Mouse (Mus musculus) frontal cortex, postnatal 14 days (tissue): ENCODE measurements at regions not wholly inside any gene's neighbourhood (a gene's known extent, or its start where the extent isn't known, plus 50 kb on each side); places are given as distances from the start of the nearest gene placed in this dataset.
"Not testable (repeated sequence)": the region's sequence is repeated elsewhere in the genome, so short reads cannot be mapped to it uniquely, and the experiment has no call there.

Experiments
- DNase-seq, 2 experiments: peaks; one replicate each; pipeline ENCODE4 v3.0.0; 2022; ENCODE audit warnings: low spot score in 2 of 2

- DNase-seq = no peak
These were observed 61.7 kb upstream of the Cpm start for GRCm38 (mm10) chr10:117567379-117568137.

GRCm38 (mm10) chr10:117566648-117567378, 62.5 kb upstream of the Cpm start:
- DNase-seq = no peak

GRCm38 (mm10) chr10:117566204-117566603, 63.1 kb upstream of the Cpm start:
- DNase-seq = no peak

DNA sequence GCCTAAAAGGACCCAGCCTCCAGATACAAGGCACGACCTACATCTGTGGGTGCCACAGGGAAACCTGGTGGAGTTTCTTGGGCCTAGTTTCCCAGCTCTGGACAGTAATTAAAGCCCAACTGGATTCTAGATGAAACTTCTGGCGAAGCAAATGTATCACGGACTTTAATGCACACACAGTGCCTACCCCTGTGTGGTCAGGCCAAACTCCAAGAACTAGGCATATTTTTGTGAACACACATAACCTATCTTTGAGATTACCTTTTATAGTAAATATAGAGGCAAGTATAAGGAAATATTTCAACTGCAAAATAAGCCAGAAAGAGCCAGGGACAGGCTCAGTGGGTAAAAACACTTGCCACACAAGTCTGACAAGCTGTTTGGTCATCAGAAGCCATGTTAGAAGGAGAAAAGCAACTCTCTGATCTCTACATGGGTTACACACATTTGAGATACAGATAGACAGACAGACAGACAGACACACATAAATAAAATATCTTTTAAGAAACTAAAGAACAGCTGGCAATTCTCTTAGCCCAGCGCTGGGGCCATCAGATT, 63.7 kb upstream of the Cpm start:
- no peak for DNase-seq

GRCm38 (mm10) chr10:117565110-117565509, 64.2 kb upstream of the Cpm start:
- no peak for DNase-seq

DNA sequence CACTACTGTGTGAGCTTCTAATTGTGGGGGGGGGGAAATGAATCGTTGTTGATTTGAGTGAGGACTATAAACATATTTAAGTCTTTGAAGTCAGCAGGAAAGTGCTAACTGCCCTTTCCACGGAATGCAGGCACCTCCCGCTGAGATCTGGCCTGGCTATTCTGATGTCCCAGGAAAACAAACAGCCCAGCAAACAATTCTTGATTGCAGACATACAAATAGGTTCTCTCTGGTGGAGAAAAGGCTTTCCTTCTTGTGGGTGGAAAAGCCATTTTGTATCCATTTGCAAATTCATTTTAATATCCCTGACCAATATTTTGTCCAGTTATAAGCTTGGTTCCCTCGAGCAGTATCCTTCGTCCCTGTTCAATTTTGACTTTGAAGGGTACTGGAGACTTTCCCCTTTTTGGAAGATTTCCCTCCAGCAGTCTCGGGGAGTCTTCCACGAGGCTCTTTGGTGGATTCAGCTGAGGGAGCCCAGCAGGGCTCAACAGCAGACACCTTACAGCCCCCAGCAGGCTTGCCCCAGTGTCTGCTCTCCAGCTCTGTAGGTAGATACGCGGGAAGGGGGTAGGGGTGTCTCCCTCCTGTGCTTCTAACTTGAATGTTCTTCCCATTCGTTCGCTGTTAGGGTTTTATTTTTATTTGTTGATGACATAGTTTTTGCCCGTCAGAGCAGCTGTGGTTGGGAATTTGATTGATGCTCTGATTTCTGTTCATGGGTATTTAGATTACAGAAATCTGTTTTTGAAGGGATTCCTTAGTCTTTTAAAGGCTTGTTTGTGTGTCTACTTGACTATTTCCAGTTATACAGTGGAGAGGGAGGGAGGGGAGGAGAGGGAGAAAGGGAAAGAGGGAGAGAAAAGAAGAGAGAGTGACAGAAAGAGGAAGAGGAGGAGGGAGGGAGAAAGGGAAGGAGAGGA, 64.9 kb upstream of the Cpm start:
- DNase-seq = no peak

GRCm38 (mm10) chr10:117563429-117564117, 65.7 kb upstream of the Cpm start:
- no peak for DNase-seq

DNA sequence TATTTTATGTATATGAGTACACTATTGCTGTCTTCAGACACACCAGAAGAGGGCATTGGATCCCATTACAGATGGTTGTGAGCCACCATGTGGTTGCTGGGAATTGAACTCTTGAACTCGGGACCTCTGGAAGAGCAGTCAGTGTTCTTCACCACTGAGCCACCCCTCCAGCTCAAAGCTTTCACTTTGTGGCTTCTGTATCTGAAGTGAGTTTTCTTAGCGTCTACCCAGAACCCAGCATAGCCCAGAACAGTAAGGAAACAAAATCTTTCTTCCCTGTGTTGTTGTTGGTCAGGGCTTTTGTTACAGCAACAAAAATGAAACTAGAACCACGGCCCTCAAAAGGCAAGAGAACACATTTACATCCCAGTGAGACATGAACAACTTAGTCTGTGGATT, 66.5 kb upstream of the Cpm start:
- not testable (repeated sequence) for DNase-seq

- no peak for DNase-seq
These were observed 67.1 kb upstream of the Cpm start for GRCm38 (mm10) chr10:117561909-117562849.

GRCm38 (mm10) chr10:117561279-117561820, 68.0 kb upstream of the Cpm start:
- no peak for DNase-seq

DNA sequence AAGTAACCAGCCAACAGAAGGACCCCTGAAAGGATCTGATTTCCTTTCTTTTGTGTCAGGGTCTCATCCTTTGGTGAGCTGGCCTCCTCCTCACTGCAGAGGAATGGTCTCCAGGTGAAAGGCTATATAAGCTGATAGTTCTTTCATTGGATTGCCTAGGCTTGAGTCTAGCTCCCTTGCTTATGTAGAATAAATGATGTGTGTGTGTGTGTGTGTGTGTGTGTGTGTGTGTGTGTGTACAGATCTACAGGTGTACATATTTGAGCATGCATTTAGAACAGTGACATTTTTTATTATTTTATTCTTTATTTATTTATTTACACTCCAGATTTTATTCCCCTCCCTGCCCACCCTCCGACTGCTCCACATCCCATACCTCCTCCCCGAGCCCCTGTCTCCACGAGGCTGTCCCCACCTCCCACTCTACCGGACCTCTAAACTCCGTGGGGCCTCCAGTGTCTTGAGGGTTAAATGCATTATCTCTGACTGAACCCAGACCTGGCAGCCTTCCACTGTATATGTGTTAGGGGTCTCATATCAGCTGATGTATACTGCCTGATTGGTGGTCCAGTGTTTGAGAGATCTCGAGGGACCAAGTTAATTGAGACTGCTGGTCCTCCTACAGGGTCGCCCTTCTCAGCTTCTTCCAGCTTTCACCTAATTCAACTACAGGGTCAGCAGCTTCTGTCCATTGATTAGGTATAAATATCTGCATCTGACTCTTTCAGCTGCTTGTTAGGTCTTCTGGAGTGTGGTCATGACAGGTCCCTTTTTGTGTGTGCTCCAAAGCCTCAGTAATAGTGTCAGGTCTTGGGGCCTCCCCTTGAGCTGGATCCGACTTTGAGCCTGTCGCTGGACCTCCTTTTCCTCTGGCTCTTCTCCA, 68.7 kb upstream of the Cpm start:
- no peak for DNase-seq

DNA sequence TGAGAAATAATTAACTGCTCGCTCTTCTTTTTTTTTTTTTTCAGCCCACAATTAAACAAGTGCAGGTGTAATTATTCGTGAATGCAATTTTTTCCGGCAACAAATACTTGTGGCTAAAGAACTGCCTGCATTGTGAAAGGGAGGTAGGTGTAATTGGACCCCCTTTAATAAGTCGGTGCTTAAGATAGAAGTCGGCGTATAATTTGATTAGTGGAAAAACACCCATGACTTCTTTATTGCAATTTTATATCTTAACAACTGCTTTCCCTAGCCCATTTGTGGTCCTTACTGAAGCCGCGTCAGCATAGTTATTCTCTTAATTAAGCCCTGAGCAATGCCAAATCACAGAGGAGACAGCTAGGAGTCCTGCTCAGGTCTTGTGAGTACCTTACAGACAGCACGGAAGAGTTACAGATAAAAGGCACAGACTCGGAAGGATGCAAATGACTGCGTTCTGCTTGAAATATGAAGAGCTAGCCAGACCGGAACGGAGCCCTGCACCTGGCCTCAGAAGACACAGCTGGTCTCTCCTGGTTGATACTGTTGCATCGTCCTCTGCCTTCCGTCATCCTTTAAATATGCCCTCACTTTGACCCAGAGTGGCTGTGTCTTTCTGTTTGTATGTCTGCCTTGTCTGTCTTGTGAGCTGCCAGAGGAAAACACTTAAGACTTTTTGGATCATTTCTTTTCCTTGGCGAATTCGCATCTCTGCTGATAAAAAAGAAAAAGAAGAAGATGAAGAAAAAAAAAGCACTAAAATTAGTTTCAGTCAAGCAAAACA, 69.5 kb upstream of the Cpm start:
- no peak for DNase-seq

GRCm38 (mm10) chr10:117558891-117559614, 70.2 kb upstream of the Cpm start:
- no peak for DNase-seq

DNA sequence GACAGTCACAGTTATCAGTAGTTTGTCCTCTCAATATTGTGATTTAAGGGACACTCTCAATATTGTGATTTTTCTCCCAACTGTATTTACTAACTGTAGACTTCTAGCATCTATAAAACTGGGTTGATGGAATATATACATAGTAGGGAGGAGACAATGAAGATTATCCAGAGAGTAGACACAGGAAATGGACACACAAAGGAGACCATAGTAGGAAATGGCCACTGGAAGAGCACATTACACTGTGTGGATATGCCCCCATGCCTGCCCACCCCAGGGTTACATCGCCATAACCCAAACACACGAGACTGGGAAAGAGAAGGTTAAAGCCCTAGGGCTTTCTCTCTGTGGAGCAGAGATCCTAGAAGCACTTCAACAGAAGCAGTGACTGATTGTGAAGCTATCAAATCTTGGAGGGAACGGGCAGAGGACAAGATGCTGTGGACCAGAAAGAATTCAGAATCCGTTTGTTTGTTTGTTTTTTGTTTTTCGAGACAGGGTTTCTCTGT, 71.0 kb upstream of the Cpm start:
- no peak for DNase-seq

- no peak for DNase-seq
These were observed 71.6 kb upstream of the Cpm start for GRCm38 (mm10) chr10:117557666-117558065.

GRCm38 (mm10) chr10:117556851-117557542, 72.3 kb upstream of the Cpm start:
- no peak for DNase-seq
